In genomic region chr10:71302490-71302889, GRCm38 (mm10) we compare ENCODE assay signal across 8 mouse cellular contexts. TPM values are rescaled to one million over a fixed set of nuclear protein-coding genes. Genes with fewer than 3 reads are reported as not detected.
A peak's percentile ranks its signal among the peaks of the same experiment; 100 is the strongest.
DNase-seq lines count a peak whose midpoint lies in the region; ATAC-seq and TF ChIP-seq lines count a peak whose summit lies in the region.

No protein-coding gene starts in this region.

- peaks cover 6% of the 10 kb centered on the region; the same call in 1 of the 2 replicates for H3K27me3 ChIP-seq in heart, embryonic 12.5 days (replicated peaks)
- no peaks in the 10 kb centered on the region for H3K27me3 ChIP-seq in C2C12 (ENCODE audit: control insufficient read depth, insufficient read depth, insufficient read length)
- H3K27me3 ChIP-seq in forebrain, embryonic 16.5 days (replicated peaks; ENCODE audit: control insufficient read depth, insufficient read depth, low read length), result no peaks in the 10 kb centered on the region

- no peaks in the 10 kb centered on the region for H3K79me2 ChIP-seq in C2C12 (ENCODE audit: control insufficient read depth, insufficient read depth)

- no peaks in the 10 kb centered on the region for H3K79me3 ChIP-seq in C2C12 (ENCODE audit: low read depth)

- WGBS in heart, embryonic 12.5 days, result 20% methylated on average over 5 of the region's 5 CpGs
- 24% methylated on average over 5 of the region's 5 CpGs for WGBS in forebrain, embryonic 16.5 days

- H3K27ac ChIP-seq in heart, embryonic 12.5 days (ENCODE audit: poor library complexity, severe bottlenecking), result no peak overlapping the region
- no peak overlapping the region for H3K27ac ChIP-seq in forebrain, embryonic 16.5 days (ENCODE audit: low read length)

- no peak overlapping the region for H3ac ChIP-seq in C2C12 (ENCODE audit: control insufficient read depth, insufficient read length, low read depth)

- H3K9ac ChIP-seq in heart, embryonic 12.5 days, result no peak overlapping the region
- no peak overlapping the region for H3K9ac ChIP-seq in forebrain, embryonic 16.5 days (replicated peaks; ENCODE audit: low read depth, low read length)

- H3K36me3 ChIP-seq in heart, embryonic 12.5 days, result no peaks in the 10 kb centered on the region
- H3K36me3 ChIP-seq in C2C12 (ENCODE audit: control insufficient read depth, insufficient read depth), result no peaks in the 10 kb centered on the region
- H3K36me3 ChIP-seq in forebrain, embryonic 16.5 days (ENCODE audit: control insufficient read depth, insufficient read depth), result no peaks in the 10 kb centered on the region

- peak overlapping the region; percentile 37 for H3K4me2 ChIP-seq in heart, embryonic 12.5 days
- no peak overlapping the region for H3K4me2 ChIP-seq in forebrain, embryonic 16.5 days (ENCODE audit: low read length)

- TF ChIP-seq CTCF in C2C12 (IDR thresholded peaks at IDR 0.05; ENCODE audit: control insufficient read depth, insufficient read depth, insufficient read length), result peak; percentile 30

- H3K9me3 ChIP-seq in heart, embryonic 12.5 days (replicated peaks), result no peaks in the 10 kb centered on the region
- no peaks in the 10 kb centered on the region for H3K9me3 ChIP-seq in forebrain, embryonic 16.5 days (ENCODE audit: control insufficient read depth, low read length)

- no peak overlapping the region for H3K4me3 ChIP-seq in heart, embryonic 12.5 days
- no peak overlapping the region for H3K4me3 ChIP-seq in C2C12 (ENCODE audit: insufficient read depth, poor library complexity, severe bottlenecking)
- H3K4me3 ChIP-seq in forebrain, embryonic 16.5 days (replicated peaks; ENCODE audit: low read length), result no peak overlapping the region

- no peaks in the 10 kb centered on the region for H3K4me1 ChIP-seq in heart, embryonic 12.5 days (replicated peaks)
- no peaks in the 10 kb centered on the region for H3K4me1 ChIP-seq in forebrain, embryonic 16.5 days (replicated peaks; ENCODE audit: control insufficient read depth, insufficient read depth, low read length)

- no peak for ATAC-seq in heart, embryonic 12.5 days (ENCODE audit: insufficient number of reproducible peaks, low FRiP score)
- no peak for ATAC-seq in forebrain, embryonic 16.5 days

- intact Hi-C loops in heart, postnatal 25 days (cut with DNase I), result no loop called here

- no peak for DNase-seq in heart, postnatal 25 days (ENCODE audit: low spot score)
- DNase-seq in adipocyte (ENCODE audit: low spot score), result peak; percentile 12
- peak; percentile 16 for DNase-seq in lung, postnatal 14 days
- no peak for DNase-seq in spleen, adult 12 weeks (ENCODE audit: low spot score)
- no peak for DNase-seq in right cerebral cortex, postnatal 14 days

TF ChIP-seq in C2C12, 6 proteins besides CTCF, POLR2A, EP300 and RAD21:
- TF ChIP-seq MYOD1 (IDR thresholded peaks at IDR 0.05; ENCODE audit: control insufficient read depth, insufficient read length, low read depth) (no peak), MYOG (IDR thresholded peaks at IDR 0.05; ENCODE audit: control insufficient read depth, extremely low read depth, insufficient read length) (no peak), CEBPB (IDR thresholded peaks at IDR 0.05; ENCODE audit: low read depth) (no peak), FOSL1 (IDR thresholded peaks at IDR 0.05; ENCODE audit: insufficient read depth, low read length, poor library complexity, severe bottlenecking) (no peak)

RNA-seq across cellular contexts. Expression of gene Ube2d1, which starts 17.4 kb away (rescaled TPM):
- polyA plus RNA-seq in heart, embryonic 12.5 days (2016; fragmentation: Nextera tagmentation; extraction: Ambion mirVana), result 66.2 and 68.1 TPM in 2 replicates
- 10 to 100 TPM; 46.5 to 53.1 TPM for total RNA-seq in heart, postnatal 25 days (2021)
- polyA plus RNA-seq in C2C12 (2012; fragmentation: generic; extraction: Trizol), result 34.0 TPM
- 186 and 198 TPM in 2 replicates for polyA plus RNA-seq in forebrain, embryonic 16.5 days (2015; fragmentation: Nextera tagmentation; extraction: Ambion mirVana)

RNA-seq across cellular contexts. Expression of gene Cisd1, which starts 42.3 kb away (rescaled TPM):
- 165 and 170 TPM in 2 replicates for polyA plus RNA-seq in heart, embryonic 12.5 days (2016; fragmentation: Nextera tagmentation; extraction: Ambion mirVana)
- total RNA-seq in heart, postnatal 25 days (2021), result 100 to 1,000 TPM; 306 to 315 TPM
- polyA plus RNA-seq in C2C12 (2012; fragmentation: generic; extraction: Trizol), result 132 TPM
- 242 and 252 TPM in 2 replicates for polyA plus RNA-seq in forebrain, embryonic 16.5 days (2015; fragmentation: Nextera tagmentation; extraction: Ambion mirVana)

RNA-seq across cellular contexts. Expression of gene Ipmk, which starts 45.1 kb away (rescaled TPM):
- polyA plus RNA-seq in heart, embryonic 12.5 days (2016; fragmentation: Nextera tagmentation; extraction: Ambion mirVana), result 10.2 and 11.9 TPM in 2 replicates
- total RNA-seq in heart, postnatal 25 days (2021), result 10 to 100 TPM; 12.8 to 14.6 TPM
- polyA plus RNA-seq in C2C12 (2012; fragmentation: generic; extraction: Trizol), result 9.2 TPM
- 18.8 and 20.1 TPM in 2 replicates for polyA plus RNA-seq in forebrain, embryonic 16.5 days (2015; fragmentation: Nextera tagmentation; extraction: Ambion mirVana)

Comparison
In these comparisons a context has a peak if more than half of its experiments do, and no peak if none do; other contexts are left out.
1. DNase-seq: peak in adipocyte (single experiment) and lung, postnatal 14 days (single experiment); none in heart, postnatal 25 days (single experiment), spleen, adult 12 weeks (single experiment) and right cerebral cortex, postnatal 14 days (single experiment).